16 mouse cellular contexts compared by ENCODE assay signal in genomic region chr13:46091109-46091508, GRCm38 (mm10).
DNase-seq lines count a peak whose midpoint lies in the region; ATAC-seq lines count a peak whose summit lies in the region.
"Had no signal": no experiment of that assay in that cellular context is flagged by ENCODE, and none has a peak within 500 bp of the region (broad histone marks: within the 10 kb centered on the region; RNA-seq: fewer than 3 reads in every experiment).

No protein-coding gene starts in this region.

- peak; percentile 32 for ATAC-seq in inflammation-experienced regulatory T-cells, adult 6 months
- ATAC-seq: forebrain, embryonic 15.5 days; Patski had no signal

- peak; percentile 17 to 29 for DNase-seq in spleen, postnatal 36 days (ENCODE audit: low spot score in 2 of 2)
- DNase-seq in spleen, adult 12 weeks (ENCODE audit: low spot score): no peak
- DNase-seq in T-cell, adult 2 months (ENCODE audit: low spot score): peak; percentile 1
- no peak for DNase-seq in neural tube, embryonic 10.5 days (ENCODE audit: extremely low spot score, low spot score)
- no peak for DNase-seq in heart, postnatal 4 days
- DNase-seq: adrenal gland, adult 2 months; adrenal gland, postnatal 25 days; cerebellum, adult 2 months; cerebellum, postnatal 10 days; embryo, embryonic 11 days; gastrocnemius, postnatal 36 days; heart, adult 11 months; heart, postnatal 10 days had no signal

Comparison
In these comparisons a context has a peak if more than half of its experiments do, and no peak if none do; other contexts are left out.
1. DNase-seq: peak in spleen, postnatal 36 days (2 of 2) and T-cell, adult 2 months (single experiment); none in spleen, adult 12 weeks (single experiment), neural tube, embryonic 10.5 days (single experiment) and heart, postnatal 4 days (single experiment).